Mouse (Mus musculus): Measurements from ENCODE around the gene Herc6. TPM values are rescaled to one million over a fixed set of nuclear protein-coding genes. Genes with fewer than 3 reads are reported as not detected.
"Not testable (repeated sequence)": the region's sequence is repeated elsewhere in the genome, so short reads cannot be mapped to it uniquely, and the experiment has no call there.

Herc6 gene
- total RNA-seq (2017), result 29.0 and 35.5 TPM in 2 replicates

DNA sequence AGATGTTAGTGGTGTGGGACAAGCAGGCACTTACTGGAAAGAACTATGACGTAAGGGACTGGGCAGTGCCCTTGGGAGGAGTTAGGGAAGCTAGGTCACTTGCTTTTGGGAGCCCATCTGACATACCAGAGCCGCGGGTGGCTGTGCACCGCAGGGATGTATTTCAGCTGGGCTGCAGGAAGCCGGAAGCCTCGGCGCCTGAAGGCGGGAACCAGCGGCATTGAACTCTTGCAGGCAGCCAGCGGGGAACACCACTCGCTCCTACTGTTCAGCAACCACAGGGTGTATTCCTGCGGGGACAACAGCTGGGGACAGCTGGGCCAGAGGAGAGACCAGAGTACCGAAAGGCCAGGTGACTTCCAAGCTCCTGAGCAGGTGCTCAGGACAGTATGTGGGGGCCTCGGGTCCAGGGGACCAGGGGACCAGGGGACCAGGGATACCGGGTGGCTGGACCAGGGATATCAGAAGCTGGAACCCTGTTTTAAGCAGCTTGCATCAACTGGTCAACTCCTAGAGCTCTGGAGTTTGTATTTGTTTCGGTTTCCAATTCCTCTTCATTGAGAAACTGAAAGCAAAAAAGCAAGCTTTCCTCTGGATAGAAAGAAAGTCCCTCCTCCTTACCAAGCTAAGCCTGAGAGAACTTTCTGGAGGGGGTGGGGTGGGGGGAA, at the start of gene Herc6:
Herc6 (plus strand) TSS at position 120 of the 668 bp plus-strand sequence.
- ATAC-seq (replicated peaks in 1 of 2; ENCODE audit: insufficient read depth in 1 of 2, low FRiP score in 2 of 2, low TSS enrichment in 1 of 2, low read depth in 1 of 2, poor library complexity in 2 of 2, severe bottlenecking in 2 of 2), result peak; percentile 94 to 95

DNA sequence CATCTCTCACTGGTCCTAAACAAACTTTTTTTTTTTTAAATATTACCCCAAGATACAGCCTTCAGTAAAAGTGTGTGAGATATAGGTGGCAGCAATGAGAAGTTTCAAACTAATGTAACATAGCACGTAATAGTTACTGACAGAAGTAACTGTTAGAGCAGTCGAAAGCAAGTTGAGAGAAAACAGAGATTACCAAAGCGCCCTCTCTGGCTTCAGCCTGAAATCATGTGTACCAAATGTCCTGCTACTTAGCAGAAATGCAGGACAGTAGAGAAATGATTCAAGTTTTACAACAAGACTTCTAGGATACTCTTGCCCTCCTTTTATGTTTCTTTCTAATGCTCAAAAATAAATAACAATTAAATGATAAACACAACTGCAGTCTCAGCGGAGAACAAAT, 49.8 kb upstream of the Herc6 start:
- ATAC-seq (replicated peaks in 1 of 2; ENCODE audit: insufficient read depth in 1 of 2, low FRiP score in 2 of 2, low TSS enrichment in 1 of 2, low read depth in 1 of 2, poor library complexity in 2 of 2, severe bottlenecking in 2 of 2), result no peak

DNA sequence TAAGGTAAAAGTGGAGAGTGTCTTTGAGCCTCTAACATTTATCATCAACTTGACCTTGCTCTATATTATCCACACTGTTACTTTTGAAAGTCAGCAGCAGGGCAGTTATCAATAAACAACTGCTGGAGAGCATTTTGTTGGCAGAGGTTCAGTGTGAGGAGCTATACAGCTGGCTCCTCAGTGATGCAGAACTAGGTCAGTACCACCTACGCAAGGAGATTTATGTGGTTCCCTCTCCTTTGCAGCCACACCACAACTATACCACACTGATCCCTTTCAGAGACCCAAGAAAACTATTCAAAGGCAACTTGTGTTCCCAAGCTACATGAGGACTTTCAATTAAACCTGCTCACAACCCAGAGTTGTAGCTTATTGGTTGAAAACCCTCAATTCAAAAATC, 49.4 kb upstream of the Herc6 start:
- no peak for ATAC-seq (replicated peaks in 1 of 2; ENCODE audit: insufficient read depth in 1 of 2, low FRiP score in 2 of 2, low TSS enrichment in 1 of 2, low read depth in 1 of 2, poor library complexity in 2 of 2, severe bottlenecking in 2 of 2)

DNA sequence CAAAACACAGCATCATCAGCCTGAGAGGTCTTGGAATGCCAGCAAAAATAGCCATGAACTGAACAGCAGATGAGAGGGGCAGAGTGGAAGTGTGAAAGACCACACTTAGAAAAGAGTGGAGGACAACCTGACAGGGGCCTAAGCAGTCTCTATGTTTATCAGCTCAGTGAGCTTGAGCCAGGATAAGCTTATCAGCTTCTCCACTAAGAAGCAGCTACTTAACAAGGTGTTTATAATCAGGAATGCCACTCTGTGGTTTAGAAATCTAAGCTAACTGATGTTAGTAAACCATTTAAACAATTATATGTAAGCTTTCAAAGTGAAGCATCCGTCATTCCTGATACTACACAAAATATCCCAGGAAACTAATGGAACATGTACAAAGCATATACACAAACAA, 48.8 kb upstream of the Herc6 start:
- ATAC-seq (replicated peaks in 1 of 2; ENCODE audit: insufficient read depth in 1 of 2, low FRiP score in 2 of 2, low TSS enrichment in 1 of 2, low read depth in 1 of 2, poor library complexity in 2 of 2, severe bottlenecking in 2 of 2), result no peak

DNA sequence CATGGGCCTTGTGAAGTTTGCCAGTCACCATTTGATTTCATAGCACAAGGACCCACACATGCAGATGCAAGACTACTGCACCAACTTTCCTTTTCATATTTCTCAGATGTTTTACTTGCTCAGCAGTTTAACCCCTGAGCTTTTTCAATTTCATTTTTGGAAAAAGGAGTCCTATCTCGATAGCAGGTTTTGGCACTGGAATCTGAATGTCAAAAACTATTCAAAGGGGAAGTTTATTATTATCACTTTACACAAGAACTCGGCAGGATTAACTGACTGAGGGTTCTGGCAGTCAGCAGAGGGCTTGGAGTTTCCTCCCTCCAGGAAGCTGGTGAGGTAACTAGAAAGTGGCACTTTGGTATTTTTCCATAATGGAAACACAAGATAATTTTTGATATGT, 47.4 kb upstream of the Herc6 start:
- ATAC-seq (replicated peaks in 1 of 2; ENCODE audit: insufficient read depth in 1 of 2, low FRiP score in 2 of 2, low TSS enrichment in 1 of 2, low read depth in 1 of 2, poor library complexity in 2 of 2, severe bottlenecking in 2 of 2), result no peak

DNA sequence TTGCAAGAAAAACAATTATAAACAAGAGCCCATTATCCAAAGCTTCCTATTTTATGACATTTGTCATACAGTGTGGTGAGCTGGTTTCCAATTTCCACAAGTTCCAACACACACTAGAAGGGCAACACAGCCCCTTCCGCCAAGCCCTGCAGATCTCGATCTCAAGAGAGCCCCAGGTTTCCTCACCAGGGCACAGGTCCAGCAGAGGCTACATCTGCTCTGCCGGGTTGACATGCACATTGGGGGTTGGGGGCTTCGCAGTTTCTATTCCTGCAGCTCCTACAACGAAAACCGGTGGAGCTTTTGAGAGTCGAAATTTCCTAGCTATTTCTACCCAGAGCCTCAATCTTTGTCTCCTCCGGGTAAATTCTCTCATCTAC, 46.6 kb upstream of the Herc6 start:
- ATAC-seq (replicated peaks in 1 of 2; ENCODE audit: insufficient read depth in 1 of 2, low FRiP score in 2 of 2, low TSS enrichment in 1 of 2, low read depth in 1 of 2, poor library complexity in 2 of 2, severe bottlenecking in 2 of 2), result no peak

DNA sequence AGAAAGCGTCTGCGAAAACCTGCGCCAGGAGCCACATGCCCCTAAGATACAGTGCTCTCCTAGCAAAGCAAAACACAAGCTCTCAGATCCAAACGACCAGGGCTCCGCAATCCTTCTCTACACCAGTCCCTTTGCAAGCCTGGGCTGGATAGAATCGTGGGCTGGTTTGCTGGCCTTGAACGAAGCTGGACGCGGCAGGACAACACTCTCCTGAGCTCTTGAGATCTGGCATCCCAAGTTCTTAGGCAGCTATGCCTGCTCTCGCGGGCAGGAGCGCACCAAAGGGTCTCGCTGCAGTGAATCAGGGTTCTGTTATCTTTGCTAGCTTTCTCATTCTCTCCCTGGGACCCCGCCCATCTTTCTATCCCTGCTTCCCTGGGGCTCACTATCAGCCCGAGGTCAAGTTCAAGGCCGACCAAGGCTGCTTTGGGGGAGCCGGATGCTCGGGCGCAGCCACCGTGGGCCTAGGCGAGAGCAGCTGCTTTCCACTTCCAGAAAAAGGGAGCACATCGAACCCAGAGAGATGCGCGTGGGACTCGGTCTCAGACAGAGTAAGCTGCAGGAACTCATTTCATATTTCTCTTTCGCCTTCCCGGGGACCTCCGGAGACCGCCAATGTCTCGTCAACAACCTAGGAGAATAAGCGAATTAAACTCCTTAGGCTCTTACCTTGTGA, 46.1 kb upstream of the Herc6 start:
- peak; percentile 13 to 19 for ATAC-seq (replicated peaks in 1 of 2; ENCODE audit: insufficient read depth in 1 of 2, low FRiP score in 2 of 2, low TSS enrichment in 1 of 2, low read depth in 1 of 2, poor library complexity in 2 of 2, severe bottlenecking in 2 of 2)

DNA sequence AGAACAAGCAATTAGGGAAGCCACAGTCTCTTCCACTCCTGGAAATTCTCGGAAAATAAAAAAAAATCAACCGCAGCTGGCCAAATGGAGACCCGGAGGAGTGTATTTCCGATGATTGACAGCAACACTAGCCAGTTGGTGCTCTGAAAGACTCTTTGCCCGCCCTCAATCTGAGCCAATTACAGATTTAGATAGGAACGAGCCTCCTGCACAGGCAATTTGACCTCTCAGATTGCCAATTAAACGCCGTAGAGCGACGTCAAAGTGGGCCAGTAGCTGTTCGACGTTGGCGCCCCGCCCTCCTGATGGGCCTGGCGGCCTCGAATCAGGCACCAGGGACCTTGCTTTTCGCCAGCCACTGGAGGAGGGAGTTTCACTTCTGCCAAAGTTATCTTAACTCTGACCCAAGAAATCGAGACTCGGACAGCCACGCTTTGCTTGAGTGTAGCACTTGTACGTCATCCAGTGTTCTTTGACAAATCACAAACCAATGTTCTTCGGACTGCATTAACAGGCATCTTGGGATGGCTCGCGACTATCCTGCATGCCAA, 45.3 kb upstream of the Herc6 start, which contains the start of gene Ppm1k:
Ppm1k (minus strand) TSS at position 83 of the 551 bp plus-strand sequence.
- ATAC-seq (replicated peaks in 1 of 2; ENCODE audit: insufficient read depth in 1 of 2, low FRiP score in 2 of 2, low TSS enrichment in 1 of 2, low read depth in 1 of 2, poor library complexity in 2 of 2, severe bottlenecking in 2 of 2), result peak; percentile 94 to 97

DNA sequence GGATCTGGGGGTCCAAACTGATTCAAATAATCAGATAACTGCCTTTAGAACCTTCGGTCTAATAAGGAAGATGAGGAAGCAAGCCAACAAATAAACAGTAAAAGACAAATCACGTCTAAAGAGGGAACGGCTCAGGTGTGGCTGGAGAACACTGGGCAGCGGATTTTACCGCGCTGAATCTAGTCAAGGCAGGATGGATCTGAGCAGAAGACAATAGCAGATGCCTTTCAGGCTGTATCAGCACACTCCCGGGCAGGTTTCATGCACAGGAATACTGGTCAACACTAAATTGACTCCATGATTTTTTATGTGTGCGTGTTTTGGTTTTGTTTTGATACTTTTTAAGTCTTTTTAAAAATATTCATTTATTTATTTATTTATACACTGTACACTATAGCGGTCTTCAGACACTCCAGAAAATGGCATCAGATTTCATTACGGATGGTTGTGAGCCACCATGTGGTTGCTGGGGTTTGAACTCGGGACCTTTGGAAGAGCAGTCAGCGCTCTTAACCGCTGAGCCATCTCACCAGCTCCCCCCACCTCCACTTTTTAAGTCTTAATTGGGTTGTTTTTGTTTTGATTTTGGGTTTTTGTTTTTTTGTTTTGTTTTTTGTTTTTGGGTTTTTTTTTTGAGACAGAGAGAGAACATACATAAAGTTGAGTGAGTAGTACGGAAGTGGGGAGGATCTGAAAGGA, 44.7 kb upstream of the Herc6 start:
- ATAC-seq (replicated peaks in 1 of 2; ENCODE audit: insufficient read depth in 1 of 2, low FRiP score in 2 of 2, low TSS enrichment in 1 of 2, low read depth in 1 of 2, poor library complexity in 2 of 2, severe bottlenecking in 2 of 2), result peak; percentile 3 to 10; a peak in 1 of 4 replicates

DNA sequence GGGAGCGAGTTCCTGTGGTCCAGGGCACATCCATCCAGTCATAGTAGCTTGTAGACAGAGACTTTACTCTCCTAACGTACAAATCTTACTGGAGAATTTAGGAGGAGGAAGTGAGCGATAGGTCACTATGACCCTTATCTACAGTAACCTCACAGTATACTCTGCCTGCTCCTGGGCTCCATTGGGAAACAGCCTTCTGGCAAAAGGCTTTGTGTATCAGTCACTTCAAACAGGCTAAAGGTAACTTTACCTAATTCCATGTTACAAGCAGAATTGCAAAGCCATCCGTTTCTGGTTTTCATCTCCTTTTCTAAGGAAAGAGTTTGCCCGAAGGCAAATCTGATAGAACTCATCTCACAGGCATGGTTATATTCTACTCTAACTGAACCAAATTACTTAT, 42.9 kb upstream of the Herc6 start:
- ATAC-seq (replicated peaks in 1 of 2; ENCODE audit: insufficient read depth in 1 of 2, low FRiP score in 2 of 2, low TSS enrichment in 1 of 2, low read depth in 1 of 2, poor library complexity in 2 of 2, severe bottlenecking in 2 of 2), result no peak

DNA sequence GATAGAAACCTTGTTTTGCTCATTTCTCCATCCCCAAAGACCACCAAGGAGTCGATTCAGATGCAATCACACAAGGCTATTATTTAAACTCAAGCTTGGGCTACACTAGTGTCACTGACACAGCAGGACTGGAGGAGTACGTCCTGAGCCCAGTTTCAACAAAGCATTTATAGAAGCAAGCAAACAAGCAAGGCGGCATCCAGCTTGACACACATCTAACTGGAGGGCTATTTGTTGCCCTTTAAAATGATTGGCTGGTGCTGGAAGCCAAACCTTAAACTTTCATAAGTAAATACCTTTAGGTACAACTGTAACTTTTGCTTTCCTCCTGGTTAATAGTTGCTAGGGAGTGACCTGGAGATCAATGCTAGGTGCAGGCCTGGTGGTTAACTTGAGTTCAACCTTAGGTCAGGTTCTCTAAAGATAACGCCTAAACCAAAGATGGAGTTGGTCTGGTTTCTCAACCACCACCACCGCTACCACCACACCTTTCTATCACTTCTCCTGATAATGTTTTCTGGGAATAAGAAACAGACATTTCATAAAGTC, 39.8 kb upstream of the Herc6 start:
- no peak for ATAC-seq (replicated peaks in 1 of 2; ENCODE audit: insufficient read depth in 1 of 2, low FRiP score in 2 of 2, low TSS enrichment in 1 of 2, low read depth in 1 of 2, poor library complexity in 2 of 2, severe bottlenecking in 2 of 2)

DNA sequence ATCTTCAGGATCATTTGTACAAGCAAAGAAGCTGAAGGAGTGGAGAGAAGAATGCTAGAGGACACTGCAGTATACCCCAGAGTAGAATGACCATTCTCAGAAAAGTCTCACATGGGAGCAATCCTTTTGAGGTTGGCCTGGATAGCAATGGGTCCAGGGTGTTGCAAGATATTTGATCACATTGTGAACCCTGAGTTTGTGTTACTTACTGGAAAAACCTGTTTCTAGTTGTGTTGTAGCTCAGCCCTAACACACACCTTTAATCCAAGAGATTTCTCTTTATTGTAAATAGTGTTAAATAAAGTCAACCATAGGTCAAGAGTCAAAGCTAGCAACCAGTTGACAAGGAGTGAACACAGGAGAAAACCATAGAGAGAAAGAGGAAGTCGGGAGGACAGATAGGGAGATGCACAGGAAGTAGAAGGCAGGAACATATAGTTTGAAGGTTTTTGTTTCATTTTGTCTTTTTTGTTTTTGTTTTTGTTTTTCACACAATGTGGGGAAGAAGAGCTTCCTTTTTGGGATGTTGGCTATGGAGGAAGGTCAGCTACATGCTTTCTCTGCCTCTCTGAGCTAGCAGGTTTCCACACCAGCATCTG, 39.0 kb upstream of the Herc6 start:
- peak; percentile 42 to 59; a peak in 2 of 4 replicates for ATAC-seq (replicated peaks in 1 of 2; ENCODE audit: insufficient read depth in 1 of 2, low FRiP score in 2 of 2, low TSS enrichment in 1 of 2, low read depth in 1 of 2, poor library complexity in 2 of 2, severe bottlenecking in 2 of 2)

DNA sequence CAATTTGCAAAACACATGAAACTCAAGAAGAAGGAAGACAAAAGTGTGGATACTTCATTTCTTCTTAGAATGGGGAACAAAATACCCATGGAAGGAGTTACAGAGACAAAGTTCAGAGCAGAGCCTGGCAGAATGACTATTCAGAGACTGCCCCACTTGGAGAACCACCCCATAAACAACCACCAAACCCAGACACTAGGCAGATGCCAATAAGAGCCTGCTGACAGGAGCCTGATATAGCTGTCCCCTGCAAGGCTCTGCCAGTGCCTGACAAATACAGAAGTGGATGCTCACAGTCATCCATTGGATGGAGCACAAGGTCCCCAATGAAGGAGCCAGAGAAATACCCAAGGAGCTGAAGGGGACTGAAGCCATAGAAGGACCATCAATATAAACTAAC, 37.2 kb upstream of the Herc6 start:
- not testable (repeated sequence) for ATAC-seq (replicated peaks in 1 of 2; ENCODE audit: insufficient read depth in 1 of 2, low FRiP score in 2 of 2, low TSS enrichment in 1 of 2, low read depth in 1 of 2, poor library complexity in 2 of 2, severe bottlenecking in 2 of 2)

DNA sequence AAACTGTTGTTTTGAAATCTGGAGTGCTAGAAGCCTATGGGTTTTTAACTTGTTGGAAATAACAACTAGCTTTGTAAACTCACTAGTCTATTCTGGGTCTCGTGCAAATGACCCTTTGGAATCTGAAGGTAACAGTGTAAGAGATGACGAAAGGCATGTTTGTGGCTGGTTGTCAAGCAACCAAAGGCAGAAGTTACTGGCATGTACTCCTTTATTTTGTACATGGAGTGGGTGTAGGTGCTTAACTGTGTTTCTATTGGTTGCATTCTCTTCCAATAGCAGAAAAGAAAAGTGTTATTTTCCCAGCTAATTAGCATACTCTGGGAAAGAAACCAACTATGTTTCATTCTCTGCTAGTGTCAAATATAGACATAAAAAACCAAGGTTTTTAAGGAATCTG, 35.9 kb upstream of the Herc6 start:
- ATAC-seq (replicated peaks in 1 of 2; ENCODE audit: insufficient read depth in 1 of 2, low FRiP score in 2 of 2, low TSS enrichment in 1 of 2, low read depth in 1 of 2, poor library complexity in 2 of 2, severe bottlenecking in 2 of 2), result no peak

DNA sequence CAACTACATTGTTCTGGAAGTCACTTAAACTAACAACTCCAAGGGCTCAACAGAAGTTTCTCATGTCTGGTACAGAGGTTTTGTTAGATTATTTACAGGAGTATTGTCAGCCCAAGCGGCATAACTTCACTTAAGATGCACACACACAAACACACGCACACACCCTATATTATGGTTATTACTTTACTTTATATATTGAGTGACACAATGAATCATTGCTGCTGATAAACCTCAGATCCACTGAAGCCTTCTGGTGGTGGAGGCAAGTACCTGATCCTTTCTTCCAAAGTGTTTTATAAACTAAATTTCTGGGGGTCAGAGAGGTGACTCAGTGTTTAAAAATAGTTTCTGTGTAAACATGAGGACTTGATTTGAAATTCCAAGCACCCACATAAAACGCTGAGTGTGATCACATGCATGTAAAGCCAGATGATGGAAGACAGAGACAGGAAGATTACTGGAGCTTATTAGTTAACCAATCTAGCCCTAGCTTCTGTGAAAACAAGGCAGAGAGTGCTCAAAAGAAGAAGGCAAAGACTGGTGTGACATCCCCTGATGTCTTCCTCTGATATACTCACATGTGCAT, 29.5 kb upstream of the Herc6 start:
- ATAC-seq (replicated peaks in 1 of 2; ENCODE audit: insufficient read depth in 1 of 2, low FRiP score in 2 of 2, low TSS enrichment in 1 of 2, low read depth in 1 of 2, poor library complexity in 2 of 2, severe bottlenecking in 2 of 2), result no peak

DNA sequence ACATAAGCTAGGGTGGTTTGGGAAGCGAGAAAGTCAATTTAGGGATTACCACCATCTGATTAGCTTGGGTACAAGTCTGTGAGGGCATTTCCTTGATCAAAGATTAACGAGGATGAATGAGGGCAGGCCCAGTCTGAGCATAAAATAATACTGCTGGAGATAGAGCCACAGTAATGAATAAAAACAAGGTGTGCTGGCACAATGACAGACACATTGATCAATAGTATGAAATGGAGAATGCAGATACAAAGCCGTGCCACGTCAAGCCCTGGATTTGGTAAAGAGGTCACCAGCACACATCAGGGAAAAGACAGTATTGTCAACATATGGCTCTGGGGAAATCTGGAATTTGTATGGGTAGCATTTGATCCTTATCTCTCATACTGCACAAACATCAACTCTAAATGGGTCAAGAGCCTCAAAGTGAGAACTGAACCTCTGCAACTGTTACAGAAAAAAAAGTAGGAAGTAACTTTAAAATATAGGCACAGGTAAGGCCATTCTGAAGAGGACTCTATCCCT, 22.9 kb upstream of the Herc6 start:
- no peak for ATAC-seq (replicated peaks in 1 of 2; ENCODE audit: insufficient read depth in 1 of 2, low FRiP score in 2 of 2, low TSS enrichment in 1 of 2, low read depth in 1 of 2, poor library complexity in 2 of 2, severe bottlenecking in 2 of 2)

DNA sequence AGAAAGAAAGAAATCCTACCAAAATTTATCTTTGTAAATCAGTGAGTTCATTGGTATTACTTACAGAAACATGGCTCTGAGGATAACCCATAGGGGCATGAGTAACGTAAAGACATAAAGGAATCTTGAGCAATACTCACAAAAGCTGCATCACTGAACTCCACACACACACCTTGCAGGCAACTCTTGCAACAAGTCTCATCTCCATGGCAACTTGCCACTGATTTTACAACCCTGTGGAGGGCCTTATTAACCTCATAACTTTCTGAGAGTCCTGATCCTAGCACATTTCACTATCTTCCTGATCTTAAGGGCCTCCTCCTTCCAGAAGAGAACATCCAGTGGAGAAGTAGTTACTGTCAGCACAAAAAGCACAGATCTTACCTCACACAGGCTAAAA, 17.3 kb upstream of the Herc6 start:
- no peak for ATAC-seq (replicated peaks in 1 of 2; ENCODE audit: insufficient read depth in 1 of 2, low FRiP score in 2 of 2, low TSS enrichment in 1 of 2, low read depth in 1 of 2, poor library complexity in 2 of 2, severe bottlenecking in 2 of 2)

All from hematopoietic stem cell, adult 5-6 weeks (primary cell).